Mouse (Mus musculus) myocyte (in vitro differentiated cells): ENCODE data around the gene Kyat3. TPM values are rescaled to one million over a fixed set of nuclear protein-coding genes. Genes with fewer than 3 reads are reported as not detected.

Experiments used
- H3K27me3 ChIP-seq: one replicate; pipeline ENCODE4 v1.6.1; 2011; ENCODE audit not compliant: control insufficient read depth, insufficient read depth, insufficient read length
- H3K36me3 ChIP-seq: one replicate; pipeline ENCODE4 v1.6.1; 2011; ENCODE audit not compliant: control insufficient read depth, insufficient read depth
- H3K4me2 ChIP-seq: one replicate; pipeline ENCODE4 v1.6.1; 2011; ENCODE audit warnings: low read depth, control low read depth
- H3K4me3 ChIP-seq: one replicate; pipeline ENCODE4 v1.5.1; 2011; ENCODE audit warnings: mild to moderate bottlenecking, control low read depth, moderate library complexity
- H3K79me2 ChIP-seq: one replicate; pipeline ENCODE4 v1.6.1; 2011; ENCODE audit not compliant: control insufficient read depth, insufficient read depth
- H3ac ChIP-seq: one replicate; pipeline ENCODE4 v1.6.1; 2011; ENCODE audit not compliant: control insufficient read depth, insufficient read length
- CEBPB ChIP-seq: IDR thresholded peaks from 2 replicates; pipeline ENCODE4 v1.6.1; 2011; ENCODE audit warnings: mild to moderate bottlenecking, moderate library complexity; ENCODE audit not compliant: poor library complexity, insufficient read depth, severe bottlenecking
- E2F4 ChIP-seq: IDR thresholded peaks from one replicate; pipeline ENCODE4 v1.6.1; 2011; ENCODE audit warnings: mild to moderate bottlenecking, control low read depth, moderate library complexity; ENCODE audit not compliant: insufficient read depth
- MAX ChIP-seq: IDR thresholded peaks from one replicate; pipeline ENCODE4 v1.6.1; 2011; ENCODE audit warnings: low read depth, mild to moderate bottlenecking, control low read depth
- MYOD1 ChIP-seq, 3 experiments: IDR thresholded peaks; one replicate each; pipeline ENCODE4 v1.6.1; 2011; ENCODE audit warnings: control low read depth in 2 of 3, low read depth in 2 of 3, mild to moderate bottlenecking in 2 of 3, moderate library complexity in 1 of 3; ENCODE audit not compliant: insufficient read length in 2 of 3, control insufficient read depth in 1 of 3
- MYOG ChIP-seq, 3 experiments: IDR thresholded peaks; one replicate each; pipeline ENCODE4 v1.6.1; 2011; ENCODE audit warnings: control low read depth in 2 of 3, low read depth in 2 of 3, mild to moderate bottlenecking in 2 of 3; ENCODE audit not compliant: insufficient read length in 2 of 3, control insufficient read depth in 1 of 3, insufficient read depth in 1 of 3
- POLR2A ChIP-seq: IDR thresholded peaks from one replicate; pipeline ENCODE4 v1.6.1; 2011; ENCODE audit warnings: low read depth, mild to moderate bottlenecking, control low read depth, moderate library complexity; ENCODE audit not compliant: insufficient read length
- POLR2AphosphoS2 ChIP-seq: IDR thresholded peaks from one replicate; pipeline ENCODE4 v1.6.1; 2011; ENCODE audit warnings: low read depth, control low read depth; ENCODE audit not compliant: insufficient read length
- REST ChIP-seq: IDR thresholded peaks from one replicate; pipeline ENCODE4 v1.6.1; 2011; ENCODE audit warnings: mild to moderate bottlenecking, control low read depth, moderate library complexity; ENCODE audit not compliant: insufficient read depth, insufficient read length
- SRF ChIP-seq: IDR thresholded peaks from one replicate; pipeline ENCODE4 v1.6.1; 2011; ENCODE audit warnings: low read depth; ENCODE audit not compliant: control insufficient read depth, insufficient read length
- TCF12 ChIP-seq: IDR thresholded peaks from one replicate; pipeline ENCODE4 v1.6.1; 2011; ENCODE audit warnings: mild to moderate bottlenecking, control low read depth; ENCODE audit not compliant: poor library complexity, insufficient read depth, severe bottlenecking
- TCF3 ChIP-seq: IDR thresholded peaks from one replicate; pipeline ENCODE4 v1.6.1; 2011; ENCODE audit warnings: low read depth, control low read depth; ENCODE audit not compliant: insufficient read length
- USF1 ChIP-seq: IDR thresholded peaks from one replicate; pipeline ENCODE4 v1.6.1; 2011; ENCODE audit warnings: low read depth, mild to moderate bottlenecking, control low read depth, moderate library complexity
- polyA plus RNA-seq: library from polyadenylated mRNA; unstranded; fragments of >200 nt; fragmentation: generic; extraction: Trizol; gene quantifications from one replicate; pipeline ENCODE4 v1.2.1, GENCODE M21; 2012; ENCODE audit warnings: missing spikeins

The Kyat3 gene
- polyA plus RNA-seq, 1 experiment = 1.9 TPM

- no peak for TF ChIP-seq POLR2AphosphoS2
- no peak for TF ChIP-seq TCF3
- TF ChIP-seq MYOD1 (IDR thresholded peaks at IDR 0.05; ENCODE audit: control insufficient read depth in 1 of 3, insufficient read length in 2 of 3, low read depth in 2 of 3) = no peak
- TF ChIP-seq MYOG (IDR thresholded peaks at IDR 0.05; ENCODE audit: control insufficient read depth in 1 of 3, insufficient read depth in 1 of 3, insufficient read length in 2 of 3, low read depth in 2 of 3) = no peak
- no peak for TF ChIP-seq TCF12
- Histone ChIP-seq H3K4me3 (no peak overlapping the region), H3K36me3 (no peaks in the 10 kb centered on the region)
Measured at GRCm38 (mm10) chr3:142747673-142748072, 46.8 kb downstream of the Kyat3 start.

DNA sequence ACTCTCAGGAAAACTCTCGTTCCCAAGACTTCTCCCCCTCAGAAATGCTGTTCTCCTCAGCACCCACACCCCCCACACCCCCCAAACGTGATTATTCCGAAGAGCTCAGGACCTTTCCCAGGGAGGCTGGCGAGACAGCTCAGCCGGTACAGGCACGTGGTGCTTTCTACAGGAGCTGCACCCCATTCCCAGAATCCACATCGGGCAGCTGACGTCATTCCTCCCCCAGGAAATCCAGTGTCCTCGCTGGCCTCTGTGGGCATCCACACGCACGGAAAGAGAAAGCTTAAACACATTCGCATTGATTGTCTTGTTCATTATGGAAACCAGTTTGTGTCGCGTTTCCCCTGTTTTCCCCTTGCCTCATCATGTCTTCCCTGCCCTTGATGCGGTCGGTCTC lies 48.3 kb downstream of the Kyat3 start:
- no peak overlapping the region for H3K4me3 ChIP-seq
- no peak overlapping the region for H3ac ChIP-seq
- H3K79me2 ChIP-seq = no peaks in the 10 kb centered on the region
- no peak overlapping the region for H3K4me2 ChIP-seq
- no peaks in the 10 kb centered on the region for H3K27me3 ChIP-seq
- H3K36me3 ChIP-seq = no peaks in the 10 kb centered on the region
- TF ChIP-seq MYOD1 (IDR thresholded peaks at IDR 0.05; ENCODE audit: control insufficient read depth in 1 of 3, insufficient read length in 2 of 3, low read depth in 2 of 3) (no peak), CEBPB (no peak), MYOG (IDR thresholded peaks at IDR 0.05; ENCODE audit: control insufficient read depth in 1 of 3, insufficient read depth in 1 of 3, insufficient read length in 2 of 3, low read depth in 2 of 3) (no peak), MAX (no peak), TCF3 (no peak), USF1 (no peak), POLR2A (no peak), TCF12 (no peak), REST (no peak)

More at GRCm38 (mm10) chr3:142747673-142748072, 46.8 kb downstream of the Kyat3 start:
- no peak overlapping the region for H3ac ChIP-seq
- no peak overlapping the region for H3K4me2 ChIP-seq
- no peaks in the 10 kb centered on the region for H3K79me2 ChIP-seq
- H3K27me3 ChIP-seq = no peaks in the 10 kb centered on the region

DNA sequence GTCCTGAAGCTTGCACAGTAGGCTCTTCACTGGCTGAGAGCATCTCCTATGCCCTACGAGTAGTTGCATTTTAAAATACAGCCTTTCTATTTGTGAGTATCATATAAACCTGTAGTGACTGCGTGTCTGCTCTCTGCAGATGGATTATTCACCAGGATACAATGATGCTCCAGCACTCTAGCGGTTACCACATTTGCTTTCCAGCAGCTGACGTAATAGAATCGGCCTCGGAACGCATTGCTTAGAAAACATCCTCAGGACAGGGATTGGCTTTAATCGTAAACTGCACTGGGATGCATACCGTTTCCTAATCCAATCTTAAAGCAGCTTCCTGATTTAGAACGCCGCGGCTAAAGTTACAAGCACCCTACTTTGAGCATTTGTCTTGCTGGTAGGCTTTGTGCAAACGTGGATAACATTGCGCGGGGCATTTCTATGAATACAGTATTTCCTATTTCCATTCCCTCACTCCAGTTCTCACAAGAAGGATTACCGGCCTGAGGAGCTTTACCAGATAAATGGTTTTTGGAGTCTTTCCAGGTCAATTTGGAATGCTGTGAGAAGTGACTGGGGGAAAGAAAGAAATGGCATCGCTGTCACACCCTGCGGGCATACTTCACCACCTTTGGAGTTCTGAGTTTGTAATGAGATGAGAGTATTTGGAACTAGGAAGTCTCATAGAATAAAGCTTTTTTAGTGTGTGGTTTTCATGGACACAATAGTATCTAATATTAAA lies 54.4 kb downstream of the Kyat3 start:
- TF ChIP-seq MYOD1 (IDR thresholded peaks at IDR 0.05; ENCODE audit: control insufficient read depth in 1 of 3, insufficient read length in 2 of 3, low read depth in 2 of 3) (no peak), POLR2A (no peak), TCF3 (no peak), MYOG (IDR thresholded peaks at IDR 0.05; ENCODE audit: control insufficient read depth in 1 of 3, insufficient read depth in 1 of 3, insufficient read length in 2 of 3, low read depth in 2 of 3) (no peak), CEBPB (no peak), MAX (no peak), E2F4 (no peak), REST (no peak), POLR2AphosphoS2 (no peak), USF1 (no peak), SRF (no peak), TCF12 (no peak)
- H3K4me3 ChIP-seq = no peak overlapping the region

DNA sequence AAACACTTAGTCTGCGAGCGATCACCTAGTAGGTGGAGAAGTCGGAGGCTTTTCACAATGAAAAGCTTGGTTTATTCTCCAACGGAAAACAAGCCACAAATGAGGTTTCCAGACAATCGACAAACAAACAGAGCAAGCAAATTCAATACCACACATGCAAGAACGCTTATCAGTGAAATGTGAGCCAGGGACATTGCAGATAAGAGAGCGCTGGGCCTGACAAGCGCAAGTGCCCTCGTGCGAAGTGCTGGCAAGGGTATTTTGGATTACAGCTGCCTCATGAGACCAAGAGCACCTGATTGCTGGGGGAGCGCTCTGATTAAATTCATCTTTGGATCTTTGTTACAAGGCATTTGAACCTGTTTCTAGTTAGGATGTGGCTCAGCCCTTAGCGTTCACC lies 57.0 kb downstream of the Kyat3 start:
- no peaks in the 10 kb centered on the region for H3K36me3 ChIP-seq
- no peak for TF ChIP-seq MYOG (IDR thresholded peaks at IDR 0.05; ENCODE audit: control insufficient read depth in 1 of 3, insufficient read depth in 1 of 3, insufficient read length in 2 of 3, low read depth in 2 of 3)
- no peak for TF ChIP-seq TCF12
- TF ChIP-seq MAX = no peak
- TF ChIP-seq CEBPB = no peak
- TF ChIP-seq MYOD1 (IDR thresholded peaks at IDR 0.05; ENCODE audit: control insufficient read depth in 1 of 3, insufficient read length in 2 of 3, low read depth in 2 of 3) = no peak
- no peak for TF ChIP-seq SRF
- TF ChIP-seq USF1 = no peak
- TF ChIP-seq TCF3 = no peak
- TF ChIP-seq POLR2AphosphoS2 = no peak
- no peak for TF ChIP-seq REST
- TF ChIP-seq POLR2A = no peak
- TF ChIP-seq E2F4 = no peak
- no peak overlapping the region for H3K4me2 ChIP-seq
- no peak overlapping the region for H3ac ChIP-seq
- H3K4me3 ChIP-seq = no peak overlapping the region
- no peaks in the 10 kb centered on the region for H3K27me3 ChIP-seq
- no peaks in the 10 kb centered on the region for H3K79me2 ChIP-seq

More for the DNA sequence above, 54.4 kb downstream of the Kyat3 start:
- Histone ChIP-seq H3K4me2 (peak overlapping the region; percentile 42), H3K36me3 (no peaks in the 10 kb centered on the region), H3K79me2 (no peaks in the 10 kb centered on the region), H3K27me3 (no peaks in the 10 kb centered on the region), H3ac (no peak overlapping the region)

DNA sequence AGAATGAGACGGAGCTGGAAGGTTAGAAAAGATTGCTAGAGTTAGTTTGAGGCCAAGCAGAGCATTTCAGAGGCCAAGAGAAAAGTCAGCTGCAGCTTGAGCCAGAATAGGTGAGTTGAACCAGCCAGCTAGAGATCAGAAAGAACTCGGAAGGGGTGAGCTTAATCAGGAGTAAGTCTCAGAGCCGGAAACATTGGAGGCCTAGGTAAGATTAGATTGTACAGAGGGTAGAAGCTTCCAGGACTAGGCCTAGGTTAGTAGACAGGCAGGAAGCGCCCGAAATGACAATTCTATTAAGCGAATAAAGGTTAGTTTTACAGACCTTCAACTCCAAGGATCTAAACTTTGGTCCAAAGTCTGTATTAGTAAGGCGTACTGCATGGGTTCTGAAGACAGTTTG lies 57.7 kb downstream of the Kyat3 start:
- H3K4me2 ChIP-seq = no peak overlapping the region
- H3K36me3 ChIP-seq = no peaks in the 10 kb centered on the region
- H3K27me3 ChIP-seq = no peaks in the 10 kb centered on the region
- TF ChIP-seq CEBPB (no peak), USF1 (no peak), MYOD1 (IDR thresholded peaks at IDR 0.05; ENCODE audit: control insufficient read depth in 1 of 3, insufficient read length in 2 of 3, low read depth in 2 of 3) (no peak), POLR2A (no peak), TCF12 (no peak), REST (no peak)
- no peak overlapping the region for H3ac ChIP-seq
- no peak overlapping the region for H3K4me3 ChIP-seq
- H3K79me2 ChIP-seq = no peaks in the 10 kb centered on the region
